Mouse (Mus musculus) olfactory bulb, adult 2 months (tissue): ENCODE results near the gene Paqr4. TPM values are rescaled to one million over a fixed set of nuclear protein-coding genes. Genes with fewer than 3 reads are reported as not detected.

Experiments
- H3K27ac ChIP-seq: fragments of 200-500 bp; 2 replicates; pipeline ENCODE4 v1.5.1; 2012; ENCODE audit warnings: low read depth, low read length; ENCODE audit not compliant: insufficient read depth
- H3K4me1 ChIP-seq: fragments of 200-500 bp; 2 replicates; pipeline ENCODE4 v1.6.1; 2012; ENCODE audit warnings: low read length; ENCODE audit not compliant: control insufficient read depth, insufficient read depth
- H3K4me3 ChIP-seq: fragments of 200-500 bp; 2 replicates; pipeline ENCODE4 v1.5.1; 2012; ENCODE audit warnings: mild to moderate bottlenecking, low read depth, low read length, moderate library complexity; ENCODE audit not compliant: insufficient read depth
- CTCF ChIP-seq: fragments of 200-500 bp; IDR thresholded peaks from 2 replicates; pipeline ENCODE4 v1.5.1; 2012; ENCODE audit warnings: low read depth, mild to moderate bottlenecking, low read length, moderate library complexity; ENCODE audit not compliant: insufficient read depth
- POLR2A ChIP-seq: fragments of 200-500 bp; IDR thresholded peaks from 2 replicates; pipeline ENCODE4 v1.6.1; 2012; ENCODE audit warnings: mild to moderate bottlenecking, low read depth, low read length, moderate library complexity; ENCODE audit not compliant: insufficient read depth
- WGBS: fragments of 180-500 bp; shearing (Covaris S2); methylation state at CpG from one replicate; pipeline ENCODE4 v1.1.7; 2018; 5-methylcytosine and 5-hydroxymethylcytosine counted together
- polyA plus RNA-seq: library from polyadenylated mRNA; stranded (reverse); fragments of >200 nt; gene quantifications from 2 replicates; pipeline ENCODE4 v1.2.4, GENCODE M21; 2012; ENCODE audit warnings: low replicate concordance; ENCODE audit not compliant: missing spikeins, insufficient read depth, insufficient read length

Paqr4 gene
- polyA plus RNA-seq, 1 experiment = not detected

DNA sequence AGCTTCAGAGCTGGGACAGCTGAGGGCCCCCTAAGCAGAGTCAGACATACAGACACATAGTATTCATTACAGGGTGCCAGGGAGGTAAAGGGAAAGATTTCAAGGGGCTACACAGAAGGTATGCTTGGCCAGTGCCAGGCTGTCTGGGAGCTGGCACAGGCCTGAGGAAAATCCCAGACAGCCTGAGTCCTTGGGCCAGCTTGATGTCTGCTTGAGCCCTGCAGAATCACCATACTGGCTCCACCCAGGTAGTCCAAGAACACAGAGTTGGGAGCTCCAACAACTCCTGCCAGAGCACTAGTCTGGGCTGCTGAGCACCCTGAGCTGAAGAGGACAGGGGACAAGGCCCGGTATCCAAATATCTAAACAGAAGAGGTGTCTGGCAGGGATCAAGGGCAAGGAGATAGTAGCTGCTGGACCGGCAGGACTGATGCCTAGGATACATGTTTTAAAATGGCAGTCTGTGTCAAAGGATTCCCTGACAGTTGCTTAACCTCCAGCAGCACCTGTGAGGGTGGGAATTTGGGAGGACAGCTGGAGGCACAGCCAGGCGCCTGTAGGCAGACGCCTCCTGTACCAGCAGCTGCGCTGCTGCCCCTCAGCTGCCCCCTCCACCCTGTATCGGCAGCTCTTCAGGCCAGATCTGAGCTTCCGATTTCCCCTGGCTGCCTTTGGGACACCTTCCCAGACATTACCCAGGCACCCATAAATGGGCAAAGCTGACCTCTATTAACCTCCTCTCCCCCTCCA is 18.1 kb downstream of the Paqr4 start, which contains the start of gene 1520401A03Rik:
Gene 1520401A03Rik, minus strand, starts transcription at position 408 of the 750 bp plus-strand sequence.
- TF ChIP-seq CTCF (no peak), POLR2A (no peak)
- H3K4me3 ChIP-seq = no peak within 1 kb of the TSS
- peaks cover 6% of the 10 kb centered on the region; the same call in 1 of the 2 replicates for H3K4me1 ChIP-seq
- no peak within 1 kb of the TSS for H3K27ac ChIP-seq
- WGBS = 84% methylated on average over 7 of the region's 7 CpGs

GRCm38 (mm10) chr17:23721886-23722285 is 18.8 kb downstream of the Paqr4 start:
- no peak overlapping the region for H3K4me3 ChIP-seq
- TF ChIP-seq CTCF (no peak), POLR2A (no peak)
- peaks cover 4% of the 10 kb centered on the region; the same call in 1 of the 2 replicates for H3K4me1 ChIP-seq
- H3K27ac ChIP-seq = no peak overlapping the region
- 88% methylated on average over 2 of the region's 2 CpGs for WGBS

- no peak for TF ChIP-seq CTCF
- TF ChIP-seq POLR2A = no peak
- WGBS = 14% methylated on average over 1 of the region's 1 CpGs
- Histone ChIP-seq H3K4me1 (no peaks in the 10 kb centered on the region), H3K27ac (no peak overlapping the region), H3K4me3 (no peak overlapping the region)
These were observed 21.2 kb downstream of the Paqr4 start for GRCm38 (mm10) chr17:23719455-23719854.

GRCm38 (mm10) chr17:23717003-23717402 is 23.7 kb downstream of the Paqr4 start:
- H3K4me3 ChIP-seq = no peak overlapping the region
- TF ChIP-seq POLR2A (no peak), CTCF (no peak)
- H3K4me1 ChIP-seq = no peaks in the 10 kb centered on the region
- H3K27ac ChIP-seq = no peak overlapping the region
- WGBS = 72% methylated on average over 2 of the region's 2 CpGs

- Histone ChIP-seq H3K4me1 (0 out of 2 replicates have a peak, but pooled peaks cover 4% of the 10 kb centered on the region), H3K27ac (no peak overlapping the region), H3K4me3 (no peak overlapping the region)
- peak; percentile 66 for TF ChIP-seq CTCF
- no peak for TF ChIP-seq POLR2A
- WGBS = 16% methylated on average over 3 of the region's 3 CpGs
These were observed 34.5 kb downstream of the Paqr4 start for GRCm38 (mm10) chr17:23706212-23706611.

- Histone ChIP-seq H3K4me1 (0 out of 2 replicates have a peak, but pooled peaks cover 4% of the 10 kb centered on the region), H3K27ac (no peak overlapping the region), H3K4me3 (no peak overlapping the region)
- WGBS = 87% methylated on average over 4 of the region's 7 CpGs
- no peak for TF ChIP-seq CTCF
- TF ChIP-seq POLR2A = no peak
These were observed 35.1 kb downstream of the Paqr4 start for GRCm38 (mm10) chr17:23705525-23706104.

GRCm38 (mm10) chr17:23704741-23705140 is 35.9 kb downstream of the Paqr4 start:
- no peak overlapping the region for H3K4me3 ChIP-seq
- TF ChIP-seq CTCF (no peak), POLR2A (no peak)
- H3K4me1 ChIP-seq = 0 out of 2 replicates have a peak, but pooled peaks cover 4% of the 10 kb centered on the region
- H3K27ac ChIP-seq = no peak overlapping the region
- WGBS = 39% methylated on average over 7 of the region's 7 CpGs

DNA sequence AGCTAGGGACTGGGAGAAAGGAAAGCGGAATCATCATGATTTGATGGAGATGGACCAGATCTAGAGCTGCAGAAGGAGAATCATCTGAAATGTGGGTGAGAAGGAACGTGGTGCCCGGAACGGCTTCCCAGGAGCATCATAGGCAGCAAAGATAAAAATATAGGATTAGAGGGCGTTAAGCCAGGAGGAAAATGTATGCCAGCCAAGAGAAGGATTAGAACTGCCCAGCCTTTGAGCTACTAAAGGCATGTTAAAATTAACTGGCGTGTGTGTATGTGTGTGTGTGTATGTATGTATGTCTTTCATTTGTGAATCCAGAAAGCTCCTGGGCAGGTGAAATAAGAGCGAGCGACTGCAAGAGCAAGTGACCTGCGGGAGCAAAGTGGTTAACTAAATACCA is 37.4 kb downstream of the Paqr4 start:
- 89% methylated on average over 9 of the region's 9 CpGs for WGBS
- Histone ChIP-seq H3K4me1 (peaks cover 6% of the 10 kb centered on the region; the same call in 1 of the 2 replicates), H3K4me3 (no peak overlapping the region), H3K27ac (no peak overlapping the region)
- TF ChIP-seq CTCF = no peak
- TF ChIP-seq POLR2A = no peak

DNA sequence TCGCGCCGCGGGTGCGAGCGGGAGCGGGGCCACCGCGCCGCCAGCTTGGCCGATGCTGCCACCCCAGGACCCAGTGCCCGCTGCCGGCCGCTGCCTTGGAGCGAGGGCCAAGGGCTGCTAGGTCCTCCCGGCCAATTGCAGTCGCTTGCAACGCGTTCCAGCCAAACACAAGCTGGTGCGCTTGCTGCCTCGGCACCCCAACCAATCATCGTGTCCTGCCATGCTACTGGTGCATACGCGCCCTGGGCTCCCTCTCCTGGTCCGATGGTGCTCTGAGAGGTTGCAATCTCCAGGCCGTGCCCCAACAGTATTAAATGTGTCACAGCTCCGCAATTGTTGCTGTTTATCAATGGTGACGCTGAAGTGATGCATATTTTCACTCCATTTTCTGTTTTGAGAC is 40.6 kb downstream of the Paqr4 start:
- 0 out of 2 replicates have a peak overlapping the region, but pooled peaks have one; percentile 5 for H3K27ac ChIP-seq

More for the DNA sequence above, 40.6 kb downstream of the Paqr4 start:
- TF ChIP-seq POLR2A = no peak; the same call in 1 of the 2 replicates
- no peak for TF ChIP-seq CTCF
- under 1% methylated on average over 28 of the region's 28 CpGs for WGBS
- peak overlapping the region; percentile 62 for H3K4me3 ChIP-seq
- peaks cover 6% of the 10 kb centered on the region; the same call in 1 of the 2 replicates for H3K4me1 ChIP-seq
